Mouse (Mus musculus) thymus, postnatal 10 days (tissue): ENCODE results near the gene Tmem144.
"Not testable (repeated sequence)": the region's sequence is repeated elsewhere in the genome, so short reads cannot be mapped to it uniquely, and the experiment has no call there.

Experiments
- DNase-seq, 2 experiments: peaks; one replicate each; pipeline ENCODE4 v3.0.0; 2021; ENCODE audit warnings: low spot score in 2 of 2

Gene Tmem144

DNA sequence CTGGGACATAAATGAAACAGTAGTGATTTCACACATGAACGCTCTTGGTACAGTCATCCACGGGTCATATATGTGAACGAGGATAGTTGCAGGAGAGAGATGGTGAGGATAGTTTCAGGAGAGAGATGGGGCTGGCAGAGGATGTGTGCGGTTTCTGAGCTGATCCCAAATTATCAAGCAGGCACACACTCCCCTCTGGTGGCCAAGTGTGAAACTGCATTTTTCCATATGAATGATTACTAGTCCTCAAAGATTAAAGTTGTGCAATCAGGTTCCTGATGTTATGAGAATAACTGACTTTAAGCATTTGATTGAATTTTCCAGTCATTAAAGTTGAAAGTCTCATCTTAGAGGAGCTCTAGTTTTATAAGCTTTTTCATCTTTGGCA is 43.4 kb downstream of the Tmem144 start:
- peak in 1 of 2 experiments; percentile 41 for DNase-seq

DNA sequence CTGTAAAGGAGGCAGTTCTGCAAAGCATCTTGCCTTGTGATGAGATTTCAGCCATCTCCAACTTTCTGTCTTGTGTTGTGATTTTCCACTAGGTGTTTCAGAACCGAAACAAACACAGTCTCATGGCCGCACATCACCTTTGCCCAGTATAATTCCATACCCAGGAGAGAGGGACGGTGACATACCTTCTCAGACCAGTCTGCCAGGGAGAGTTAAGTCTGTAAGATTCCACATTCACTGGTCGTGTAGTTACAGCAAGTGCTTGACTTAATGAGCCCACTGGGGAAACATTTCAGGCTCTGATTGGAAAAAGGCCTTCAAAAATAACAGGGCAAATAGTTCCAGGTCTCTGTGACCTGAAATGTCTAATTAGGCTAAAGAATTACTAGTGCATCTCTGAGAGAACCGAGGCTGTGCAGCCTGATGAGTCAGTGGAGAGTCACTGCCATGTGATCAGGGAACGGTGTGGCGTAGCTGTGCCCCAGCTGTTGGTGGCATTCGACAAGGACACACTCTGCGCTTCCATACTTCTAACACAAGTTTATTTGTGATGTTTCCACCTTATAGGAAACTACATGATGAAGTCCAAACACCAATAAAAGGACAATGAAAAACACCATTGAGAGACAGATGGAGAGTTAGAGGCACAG is 43.9 kb downstream of the Tmem144 start:
- DNase-seq: no peak

GRCm38 (mm10) chr3:79800761-79801160 is 51.8 kb downstream of the Tmem144 start:
- DNase-seq: not testable (repeated sequence)

- DNase-seq: no peak
Observed at GRCm38 (mm10) chr3:79792307-79792706, 60.3 kb downstream of the Tmem144 start.

DNA sequence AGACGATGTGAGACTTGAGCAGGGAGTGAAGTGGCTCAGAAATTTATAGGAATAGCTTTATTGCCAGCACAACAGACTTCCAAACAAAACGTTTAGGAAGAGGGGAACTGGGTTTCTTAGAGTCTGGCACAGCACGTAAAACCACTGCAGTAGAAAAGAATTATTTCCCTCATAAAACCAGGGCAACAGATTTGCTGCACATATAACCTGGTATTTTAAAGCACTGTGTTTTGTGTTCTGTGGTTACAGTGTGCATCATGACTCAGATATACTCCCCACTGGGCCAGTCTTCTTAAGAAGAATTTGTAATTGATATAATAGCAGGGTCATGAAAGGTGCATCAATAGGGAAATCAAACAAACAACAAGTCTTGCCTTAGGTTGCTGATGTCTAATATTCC is 62.2 kb downstream of the Tmem144 start:
- no peak for DNase-seq

- DNase-seq: no peak
Observed at GRCm38 (mm10) chr3:79789554-79789953, 63.0 kb downstream of the Tmem144 start.

DNA sequence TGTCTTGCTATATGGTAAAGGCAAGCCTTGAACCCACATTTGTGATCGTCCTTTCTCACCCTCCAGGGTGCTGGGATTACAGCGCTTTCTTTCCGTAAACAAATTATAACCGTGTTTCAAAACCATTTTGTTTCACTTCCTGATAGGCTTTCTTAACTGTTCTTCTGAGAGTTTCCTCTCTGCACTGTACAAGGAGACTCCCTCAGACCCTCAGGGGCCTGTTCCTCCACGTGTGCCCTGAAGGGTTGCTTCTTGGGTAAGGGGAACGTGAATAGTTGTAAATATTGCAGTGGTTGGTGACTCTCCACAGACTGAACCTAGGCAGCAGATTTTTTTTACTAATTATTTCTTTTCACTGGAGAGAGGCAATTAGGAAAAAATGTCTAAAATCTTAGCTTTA is 63.6 kb downstream of the Tmem144 start:
- no peak for DNase-seq

DNA sequence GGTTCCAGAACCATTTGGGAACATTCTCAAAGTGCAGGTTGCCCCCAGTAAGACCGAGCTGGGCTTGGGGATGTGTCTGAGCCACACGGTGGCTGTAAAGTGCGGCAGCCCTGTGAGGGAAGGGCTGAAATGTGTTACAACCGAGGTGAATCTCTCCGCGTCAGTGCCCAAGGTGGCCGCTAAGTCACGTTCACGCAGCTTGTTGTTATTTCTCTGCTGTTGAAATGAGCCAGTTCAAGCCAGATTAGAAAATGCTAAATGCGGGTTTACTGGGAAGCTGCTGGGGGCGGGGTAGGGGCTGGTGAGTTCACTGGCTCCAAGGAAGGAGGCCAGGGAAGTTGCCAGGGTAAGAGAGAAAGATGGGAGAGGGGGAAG is 68.2 kb downstream of the Tmem144 start:
- DNase-seq: no peak

DNA sequence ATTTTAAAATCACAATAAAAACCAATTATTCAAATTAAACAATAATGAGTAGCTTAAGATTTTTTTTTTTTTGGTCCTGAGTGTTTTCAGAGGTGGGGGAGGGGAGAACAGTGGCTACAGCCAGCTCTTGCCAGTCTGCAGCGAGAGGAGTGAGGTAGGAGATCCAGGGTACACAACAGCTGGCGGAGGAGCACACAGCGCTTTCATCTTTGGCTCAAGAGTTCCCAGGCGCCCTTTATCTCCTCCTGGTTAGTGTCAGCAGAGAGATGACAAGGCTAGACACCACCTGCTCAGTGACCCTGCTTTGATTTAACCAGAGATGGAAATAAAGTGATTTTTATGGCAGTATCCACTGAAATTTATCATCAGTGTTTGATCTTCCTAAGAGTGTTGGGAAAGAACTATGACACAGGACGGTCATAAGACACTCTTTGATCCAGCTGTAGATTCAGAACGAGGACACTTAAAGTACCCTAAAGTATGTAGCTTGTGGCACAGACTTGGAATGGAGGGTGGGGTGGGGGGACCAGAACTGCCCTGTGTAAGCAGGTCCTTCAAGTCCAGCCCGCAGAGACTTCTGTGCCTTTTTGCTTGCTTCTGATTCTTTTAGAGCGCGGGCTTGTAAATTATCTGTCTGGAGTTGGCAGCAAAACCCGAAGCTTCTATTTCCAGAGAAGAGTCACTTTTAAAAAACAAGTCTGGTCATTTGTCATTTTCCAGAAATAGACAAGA is 68.8 kb downstream of the Tmem144 start:
- DNase-seq: no peak

DNA sequence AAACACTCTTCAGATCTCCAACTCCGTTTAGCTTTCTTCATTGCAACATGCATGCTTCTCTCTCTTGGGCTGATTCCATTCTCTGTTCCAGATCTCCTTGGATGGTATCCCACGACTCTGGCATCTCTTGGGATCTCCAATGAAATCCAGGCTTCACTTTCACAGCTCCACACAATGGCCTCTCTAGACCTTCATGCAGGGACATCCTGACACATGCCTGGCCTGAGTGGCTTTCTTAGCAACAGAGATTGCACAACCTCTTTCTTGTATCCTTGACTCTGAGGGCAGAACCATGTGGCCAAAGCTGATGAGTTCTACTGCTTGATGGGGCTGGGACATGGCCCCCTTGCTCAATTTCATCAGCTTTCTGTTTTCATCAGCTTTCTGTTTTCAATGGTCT is 79.9 kb downstream of the Tmem144 start:
- no peak for DNase-seq
